Comparison of ENCODE assay signal across 19 mouse cellular contexts in genomic region chr9:37082246-37082645, GRCm38 (mm10).
DNase-seq lines count a peak whose midpoint lies in the region; ATAC-seq and TF ChIP-seq lines count a peak whose summit lies in the region.
"Had no signal": no experiment of that assay in that cellular context is flagged by ENCODE, and none has a peak within 500 bp of the region (broad histone marks: within the 10 kb centered on the region; RNA-seq: fewer than 3 reads in every experiment).

No protein-coding gene starts in this region.

- no peak overlapping the region for H3K4me2 ChIP-seq in kidney, embryonic 16.5 days (replicated peaks; ENCODE audit: low read depth, low read length)
- no peak overlapping the region for H3K4me2 ChIP-seq in forebrain, embryonic 12.5 days
- H3K4me2 ChIP-seq: embryonic facial prominence, embryonic 13.5 days; forebrain, embryonic 13.5 days; heart, embryonic 11.5 days; heart, embryonic 15.5 days had no signal

- H3K4me3 ChIP-seq in kidney, adult 2 months (ENCODE audit: insufficient read depth, low read depth, low read length): no peak overlapping the region
- H3K4me3 ChIP-seq in kidney, embryonic 16.5 days (ENCODE audit: low read length): no peak overlapping the region
- H3K4me3 ChIP-seq in forebrain, embryonic 12.5 days (replicated peaks): no peak overlapping the region
- H3K4me3 ChIP-seq: embryonic facial prominence, embryonic 13.5 days; forebrain, embryonic 13.5 days; heart, adult 2 months; heart, embryonic 15.5 days had no signal

- H3K36me3 ChIP-seq in kidney, adult 2 months (ENCODE audit: control insufficient read depth, insufficient read depth, low read length): no peaks in the 10 kb centered on the region
- H3K36me3 ChIP-seq in kidney, embryonic 16.5 days (ENCODE audit: insufficient read depth, low read length): no peaks in the 10 kb centered on the region
- H3K36me3 ChIP-seq in forebrain, embryonic 12.5 days (replicated peaks): peaks cover 5% of the 10 kb centered on the region; the same call in 1 of the 2 replicates
- H3K36me3 ChIP-seq: embryonic facial prominence, embryonic 13.5 days; heart, embryonic 15.5 days had no signal

- H3K4me1 ChIP-seq in kidney, adult 2 months (ENCODE audit: control insufficient read depth, insufficient read depth, low read length): 0 out of 2 replicates have a peak, but pooled peaks cover 2% of the 10 kb centered on the region
- no peaks in the 10 kb centered on the region for H3K4me1 ChIP-seq in kidney, embryonic 16.5 days (ENCODE audit: insufficient read depth, low read length)
- H3K4me1 ChIP-seq in forebrain, embryonic 12.5 days: peaks cover 15% of the 10 kb centered on the region

- peak; percentile 83 for ATAC-seq in kidney, embryonic 16.5 days (ENCODE audit: low FRiP score, low TSS enrichment)
- no peak for ATAC-seq in forebrain, embryonic 12.5 days (ENCODE audit: low FRiP score)
- ATAC-seq: forebrain, embryonic 13.5 days; forebrain, postnatal 0 days had no signal

- no peak for TF ChIP-seq POLR2A in kidney, adult 2 months (IDR thresholded peaks at IDR 0.05; ENCODE audit: low read depth, low read length)

- H3K27me3 ChIP-seq in kidney, adult 2 months (replicated peaks; ENCODE audit: control insufficient read depth, insufficient read depth, low read length): no peaks in the 10 kb centered on the region
- H3K27me3 ChIP-seq in kidney, embryonic 16.5 days (ENCODE audit: insufficient read depth, low read length): peaks cover 5% of the 10 kb centered on the region; the same call in 1 of the 2 replicates
- no peaks in the 10 kb centered on the region for H3K27me3 ChIP-seq in forebrain, embryonic 12.5 days
- H3K27me3 ChIP-seq: embryonic facial prominence, embryonic 13.5 days; forebrain, embryonic 13.5 days; heart, embryonic 15.5 days had no signal

- no peaks in the 10 kb centered on the region for H3K9me3 ChIP-seq in kidney, embryonic 16.5 days (ENCODE audit: low read length)
- no peaks in the 10 kb centered on the region for H3K9me3 ChIP-seq in forebrain, embryonic 12.5 days
- H3K9me3 ChIP-seq: embryonic facial prominence, embryonic 13.5 days; forebrain, embryonic 13.5 days; heart, embryonic 15.5 days had no signal

- no peak overlapping the region for H3K9ac ChIP-seq in kidney, embryonic 16.5 days (replicated peaks; ENCODE audit: low read length)
- no peak overlapping the region for H3K9ac ChIP-seq in forebrain, embryonic 12.5 days
- H3K9ac ChIP-seq: embryonic facial prominence, embryonic 13.5 days; forebrain, embryonic 13.5 days; forebrain, postnatal 0 days; heart, embryonic 15.5 days had no signal

- TF ChIP-seq CTCF in kidney, adult 2 months (conservative IDR thresholded peaks at IDR 0.05; ENCODE audit: insufficient read depth, insufficient read length, low read depth, low read length): no peak

- DNase-seq in kidney, adult 11 months: peak; percentile 67
- no peak for DNase-seq in kidney, adult 2 months
- no peak for DNase-seq in kidney, postnatal 4 days
- peak; percentile 20 to 40 for DNase-seq in urinary bladder, postnatal 36 days (ENCODE audit: low spot score in 2 of 2)
- DNase-seq in urinary bladder, postnatal 10 days (ENCODE audit: low spot score): no peak
- DNase-seq: adrenal gland, postnatal 10 days; cerebellum, adult 18-20 months; cerebellum, adult 9-11 months; cerebellum, postnatal 36 days; forebrain, postnatal 0 days; gastrocnemius, postnatal 14 days; heart, adult 2 months; heart, postnatal 14 days had no signal

- WGBS in kidney, adult 2 months: 72% methylated on average over 10 of the region's 10 CpGs
- 73% methylated on average over 10 of the region's 10 CpGs for WGBS in kidney, embryonic 16.5 days
- 98% methylated on average over 10 of the region's 10 CpGs for WGBS in forebrain, embryonic 12.5 days

- no peak overlapping the region for H3K27ac ChIP-seq in kidney, adult 2 months (ENCODE audit: insufficient read depth, low read depth, low read length)
- no peak overlapping the region for H3K27ac ChIP-seq in kidney, embryonic 16.5 days (ENCODE audit: low read length)
- no peak overlapping the region for H3K27ac ChIP-seq in forebrain, embryonic 12.5 days
- H3K27ac ChIP-seq: embryonic facial prominence, embryonic 13.5 days; forebrain, embryonic 13.5 days; heart, adult 2 months; heart, embryonic 15.5 days had no signal

Comparison
In these comparisons a context has a peak if more than half of its experiments do, and no peak if none do; other contexts are left out.
1. DNase-seq: peak in kidney, adult 11 months (single experiment) and urinary bladder, postnatal 36 days (2 of 2); none in kidney, adult 2 months (single experiment), kidney, postnatal 4 days (0 of 2) and urinary bladder, postnatal 10 days (single experiment).